In the genomic region with DNA sequence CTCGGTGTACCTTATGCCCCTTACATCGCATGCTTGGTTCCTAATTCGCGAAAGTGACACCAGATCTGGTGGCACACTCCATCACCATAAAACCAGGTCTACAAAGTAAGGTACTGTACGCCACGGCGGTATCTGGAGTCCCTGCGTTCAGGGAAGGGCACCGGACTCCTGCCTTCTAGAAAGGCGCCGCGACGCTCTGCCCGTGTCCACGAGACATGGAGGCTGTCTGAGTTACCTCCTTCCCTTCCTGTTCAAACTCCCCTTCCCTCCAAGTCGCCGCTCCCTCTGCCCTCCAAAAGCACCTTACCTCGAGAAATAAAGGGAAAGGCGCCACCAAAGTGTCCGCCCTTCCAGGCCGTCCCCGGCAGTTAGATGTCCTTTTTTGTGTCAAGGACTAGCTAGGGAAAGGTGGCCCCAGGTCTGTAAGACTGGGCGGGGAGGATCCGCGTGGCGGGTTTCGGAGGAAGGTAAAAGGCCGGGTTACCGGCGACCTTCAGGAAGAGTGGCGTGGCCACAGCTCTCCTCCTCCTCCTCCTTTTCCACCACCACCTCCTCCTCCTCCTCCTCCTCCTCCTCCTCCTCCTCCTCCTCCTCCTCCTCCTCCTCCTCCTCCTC, we compare ENCODE assay signal across 8 mouse cellular contexts. TPM values are rescaled to one million over a fixed set of nuclear protein-coding genes. Genes with fewer than 3 reads are reported as not detected.
A peak's percentile ranks its signal among the peaks of the same experiment; 100 is the strongest.
DNase-seq lines count a peak whose midpoint lies in the region; ATAC-seq and TF ChIP-seq lines count a peak whose summit lies in the region.

No protein-coding gene starts in this region.

- peak overlapping the region; percentile 78 for H3K4me2 ChIP-seq in forebrain, embryonic 16.5 days (ENCODE audit: low read length)

- H3K36me3 ChIP-seq in forebrain, embryonic 16.5 days (ENCODE audit: control insufficient read depth, insufficient read depth) = no peaks in the 10 kb centered on the region
- H3K36me3 ChIP-seq in megakaryocyte, embryonic 14.5 days (replicated peaks; ENCODE audit: low read length) = peaks cover 20% of the 10 kb centered on the region

- H3K27ac ChIP-seq in cerebellum, adult 2 months (ENCODE audit: insufficient read depth, low read length) = peak overlapping the region; percentile 39
- peak overlapping the region; percentile 100 for H3K27ac ChIP-seq in forebrain, embryonic 16.5 days (ENCODE audit: low read length)

- H3K4me3 ChIP-seq in cerebellum, adult 2 months (replicated peaks; ENCODE audit: insufficient read depth, low read depth, low read length) = peak overlapping the region; percentile 84
- peak overlapping the region; percentile 82 for H3K4me3 ChIP-seq in forebrain, embryonic 16.5 days (replicated peaks; ENCODE audit: low read length)
- peak overlapping the region; percentile 99 for H3K4me3 ChIP-seq in megakaryocyte, embryonic 14.5 days (replicated peaks)

- under 1% methylated on average over 31 of the region's 31 CpGs for WGBS in cerebellum, adult 2 months
- under 1% methylated on average over 31 of the region's 31 CpGs for WGBS in forebrain, embryonic 16.5 days

- no peaks in the 10 kb centered on the region; the same call in 1 of the 2 replicates for H3K4me1 ChIP-seq in cerebellum, adult 2 months (ENCODE audit: control insufficient read depth, insufficient read depth, low read length)
- H3K4me1 ChIP-seq in forebrain, embryonic 16.5 days (replicated peaks; ENCODE audit: control insufficient read depth, insufficient read depth, low read length) = peaks cover 34% of the 10 kb centered on the region
- peaks cover 60% of the 10 kb centered on the region for H3K4me1 ChIP-seq in megakaryocyte, embryonic 14.5 days

- H3K27me3 ChIP-seq in cerebellum, adult 2 months (ENCODE audit: control insufficient read depth, insufficient read depth, low read length) = no peaks in the 10 kb centered on the region
- H3K27me3 ChIP-seq in forebrain, embryonic 16.5 days (replicated peaks; ENCODE audit: control insufficient read depth, insufficient read depth, low read length) = no peaks in the 10 kb centered on the region
- H3K27me3 ChIP-seq in megakaryocyte, embryonic 14.5 days (replicated peaks) = no peaks in the 10 kb centered on the region

- no peak for TF ChIP-seq POLR2A in cerebellum, adult 2 months (IDR thresholded peaks at IDR 0.05; ENCODE audit: borderline replicate concordance, insufficient read depth, low read length)

- TF ChIP-seq CTCF in cerebellum, adult 2 months (IDR thresholded peaks at IDR 0.05; ENCODE audit: borderline replicate concordance, insufficient read depth, low read depth, low read length) = no peak

- DNase-seq in right cerebral cortex, adult 18-20 months = peak; percentile 24
- no peak for DNase-seq in right cerebral cortex, postnatal 36 days (ENCODE audit: low spot score in 2 of 2)
- peak in 1 of 2 experiments; percentile 71 for DNase-seq in cerebellum, adult 2 months
- DNase-seq in kidney, postnatal 10 days = peak; percentile 21
- peak; percentile 29 for DNase-seq in spleen, adult 12 weeks (ENCODE audit: low spot score)
- no peak for DNase-seq in adipocyte (ENCODE audit: low spot score)

- peak overlapping the region; percentile 100 for H3K9ac ChIP-seq in forebrain, embryonic 16.5 days (replicated peaks; ENCODE audit: low read depth, low read length)

- peak; percentile 8 for ATAC-seq in forebrain, embryonic 16.5 days

- H3K9me3 ChIP-seq in forebrain, embryonic 16.5 days (ENCODE audit: control insufficient read depth, low read length) = no peaks in the 10 kb centered on the region
- no peaks in the 10 kb centered on the region for H3K9me3 ChIP-seq in megakaryocyte, embryonic 14.5 days

RNA-seq across cellular contexts. Expression of a gene that starts 0.8 kb away (rescaled TPM):
- polyA plus RNA-seq in cerebellum, adult 2 months (2012; rRNA removed) = 141 and 160 TPM in 2 replicates
- 154 and 158 TPM in 2 replicates for polyA plus RNA-seq in forebrain, embryonic 16.5 days (2015; fragmentation: Nextera tagmentation; extraction: Ambion mirVana)
- 22.9 and 64.1 TPM in 2 replicates for polyA plus RNA-seq in megakaryocyte, embryonic 14.5 days (2012; ENCODE audit: insufficient read depth, low replicate concordance)

RNA-seq across cellular contexts. Expression of a gene that starts 57.6 kb away (rescaled TPM):
- polyA plus RNA-seq in cerebellum, adult 2 months (2012; rRNA removed) = 93.6 and 103 TPM in 2 replicates
- polyA plus RNA-seq in forebrain, embryonic 16.5 days (2015; fragmentation: Nextera tagmentation; extraction: Ambion mirVana) = 161 and 200 TPM in 2 replicates
- polyA plus RNA-seq in megakaryocyte, embryonic 14.5 days (2012; ENCODE audit: insufficient read depth, low replicate concordance) = 4.2 and 5.6 TPM in 2 replicates

Comparison
In these comparisons a context has a peak if more than half of its experiments do, and no peak if none do; other contexts are left out.
1. DNase-seq: peak in right cerebral cortex, adult 18-20 months (single experiment), kidney, postnatal 10 days (single experiment) and spleen, adult 12 weeks (single experiment); none in right cerebral cortex, postnatal 36 days (0 of 2) and adipocyte (single experiment).
2. RNA of a gene that starts 57.6 kb away (polyA plus RNA-seq): 161 to 200 TPM in forebrain, embryonic 16.5 days and 93.6 to 103 TPM in cerebellum, adult 2 months; 4.2 to 5.6 TPM in megakaryocyte, embryonic 14.5 days; every median in the first group is over 10 times any median in the second.
3. Peak in every context shown above with its lines, with median percentiles within 50 percentile points of each other: H3K4me3 ChIP-seq.